Mouse (Mus musculus) liver, adult 10 weeks (tissue): ENCODE measurements around the gene Col8a1. TPM values are rescaled to one million over a fixed set of nuclear protein-coding genes. Genes with fewer than 3 reads are reported as not detected.

Source experiments
- polyA plus RNA-seq: library from polyadenylated mRNA; stranded (reverse); fragments of 350-450 nt; fragmentation: Illumina TruSeq; extraction: RNeasy Lipid Tissue Mini Kit (QIAGEN cat#74804); gene quantifications from one replicate; pipeline ENCODE4 v1.2.3, GENCODE M21; 2014; ENCODE audit warnings: low read depth, low replicate concordance

Col8a1 gene
- polyA plus RNA-seq, result 0.53 TPM

GRCm38 (mm10) chr16:57754526-57755125 lies at the start of gene Col8a1:
Col8a1 (minus strand) TSS chr16:57754737.

DNA sequence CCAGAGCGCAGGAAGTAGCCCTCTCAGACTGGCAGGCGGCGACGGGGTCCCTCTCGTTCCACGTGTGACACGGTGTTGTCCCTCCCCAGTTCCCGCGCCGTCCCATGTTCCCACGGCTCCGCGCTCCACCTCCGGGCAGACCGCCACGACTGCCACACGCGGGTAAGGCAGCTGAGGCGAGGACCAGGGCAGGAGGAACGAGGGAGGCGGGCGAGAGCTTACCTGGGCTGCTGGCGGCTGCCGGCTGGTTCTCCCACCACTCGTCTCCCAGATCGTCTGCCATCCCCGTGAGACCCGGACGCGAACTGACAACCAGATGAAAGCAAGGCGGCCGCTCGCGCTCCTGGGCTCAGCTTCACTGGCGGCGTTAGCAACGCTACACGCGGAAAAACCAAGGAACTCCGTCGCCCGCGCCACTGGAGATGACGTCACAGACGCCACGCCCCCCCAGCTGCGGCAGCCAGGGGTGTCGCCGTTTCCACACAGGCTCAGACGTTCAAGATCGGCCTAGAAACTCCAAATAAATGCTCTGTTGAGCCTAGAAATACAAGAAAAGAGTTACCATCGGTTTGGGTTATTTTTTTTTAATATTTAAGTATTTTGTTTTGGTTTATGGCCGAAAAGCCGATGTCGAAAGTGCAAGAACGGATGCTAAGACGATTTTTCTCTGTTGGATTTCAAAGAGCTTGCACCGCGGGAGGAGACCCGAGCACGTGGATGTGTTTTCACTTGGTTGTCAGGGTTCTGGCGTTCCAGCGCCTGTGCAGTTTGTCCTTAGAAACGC lies 147.9 kb downstream of the Col8a1 start, which contains the start of gene Cmss1:
Gene Cmss1 (minus strand): TSS at position 421 of the 784 bp plus-strand sequence.

Other genes with a start within 250 kb of the Col8a1 start
- gene Cmss1, start 147.9 kb downstream of the Col8a1 start, polyA plus RNA-seq, result 5.7 TPM